Mouse (Mus musculus): ENCODE data around the gene Farsa. TPM values are rescaled to one million over a fixed set of nuclear protein-coding genes. Genes with fewer than 3 reads are reported as not detected.

The Farsa gene
- total RNA-seq, 2 experiments from 2014 or later: 49.7 to 58.0 TPM

DNA sequence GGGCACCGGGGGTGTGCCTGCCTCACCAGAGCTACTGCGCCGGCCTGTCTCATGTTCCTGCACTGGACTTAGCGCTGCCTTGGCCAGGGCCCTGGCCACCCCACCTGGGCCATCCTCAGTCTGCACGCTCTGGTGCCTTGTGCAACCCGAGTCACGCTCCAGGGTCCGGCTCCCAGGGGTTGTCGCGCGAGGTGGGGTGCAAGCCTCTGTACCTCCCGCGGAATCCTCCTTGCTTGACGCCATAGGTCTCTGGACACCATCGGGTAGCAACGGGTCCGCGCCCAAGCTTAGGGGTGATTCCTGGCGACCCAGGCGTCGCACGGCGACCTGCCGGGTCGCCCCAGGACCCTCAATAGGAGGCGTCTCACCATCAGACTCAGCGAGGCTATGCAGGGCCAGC is 55.6 kb downstream of the Farsa start:
- no peak for DNase-seq (ENCODE audit: low spot score in 2 of 2)
- Histone ChIP-seq H3K4me3 (no peak overlapping the region), H3K27ac (no peak overlapping the region)
- no peak for TF ChIP-seq CTCF (conservative IDR thresholded peaks at IDR 0.05)

DNA sequence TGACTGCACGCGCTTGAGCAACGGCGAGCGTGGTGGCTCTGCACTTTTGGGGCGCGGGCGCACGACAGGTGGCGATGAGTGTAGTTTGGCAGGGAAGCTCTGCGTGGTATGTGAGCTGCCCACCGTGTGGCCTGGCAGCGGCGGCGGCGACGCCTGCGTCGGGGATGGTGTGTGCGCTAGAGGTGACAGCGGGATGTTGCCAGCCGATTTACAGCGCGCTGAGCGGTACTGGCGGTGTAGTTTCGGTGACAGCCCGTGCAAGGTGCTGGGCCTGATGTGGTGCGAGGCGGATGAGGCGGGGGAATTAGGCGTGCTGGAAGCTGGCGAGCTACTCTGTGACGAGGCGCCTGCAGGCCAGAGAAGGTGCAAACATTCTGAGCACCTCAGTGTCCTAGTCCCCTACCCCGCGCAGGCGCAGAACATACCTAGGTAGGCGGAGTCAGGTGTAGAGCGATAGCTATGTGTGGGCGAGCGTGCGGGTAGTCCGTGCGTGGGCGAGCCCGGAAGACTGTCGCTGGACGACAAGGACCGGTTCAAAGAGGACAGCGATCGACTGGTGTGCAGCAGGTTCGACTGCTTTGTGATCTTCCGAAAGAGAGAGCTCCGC is 56.2 kb downstream of the Farsa start:
- Histone ChIP-seq H3K27ac (peak overlapping the region; percentile 43; the same call in 1 of the 2 replicates), H3K4me3 (peak overlapping the region; percentile 41)
- peak; percentile 27 to 57 for DNase-seq (ENCODE audit: low spot score in 2 of 2)
- TF ChIP-seq CTCF (conservative IDR thresholded peaks at IDR 0.05): no peak

DNA sequence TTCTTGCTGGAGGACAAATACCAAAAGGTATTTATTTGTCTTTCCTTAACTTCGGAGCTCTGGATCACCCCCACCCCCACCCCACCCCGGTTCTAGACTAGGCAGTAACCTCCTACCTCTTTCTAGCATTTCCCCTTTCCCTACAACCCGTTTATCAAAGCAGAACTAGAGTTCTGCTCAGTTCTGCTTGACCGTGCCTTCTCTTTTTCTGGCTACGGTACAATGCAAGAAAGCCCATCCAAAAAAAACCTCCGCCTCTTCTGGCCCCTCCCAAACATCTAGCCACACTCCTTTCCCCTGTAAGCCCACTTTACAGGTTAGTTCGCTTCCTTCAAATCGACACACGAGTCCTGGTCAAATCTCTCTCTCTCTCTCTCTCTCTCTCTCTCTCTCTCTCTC is 56.7 kb downstream of the Farsa start:
- H3K4me3 ChIP-seq: peak overlapping the region; percentile 41
- TF ChIP-seq CTCF (conservative IDR thresholded peaks at IDR 0.05): no peak
- DNase-seq (ENCODE audit: low spot score in 2 of 2): no peak
- peak overlapping the region; percentile 43; the same call in 1 of the 2 replicates for H3K27ac ChIP-seq

- H3K27ac ChIP-seq: no peak overlapping the region
- no peak for DNase-seq (ENCODE audit: low spot score in 2 of 2)
- H3K4me3 ChIP-seq: no peak overlapping the region
- peak; percentile 68 for TF ChIP-seq CTCF (conservative IDR thresholded peaks at IDR 0.05)
Observed at GRCm38 (mm10) chr8:84913960-84914359, 57.2 kb downstream of the Farsa start.

GRCm38 (mm10) chr8:84915269-84915668 is 58.5 kb downstream of the Farsa start:
- H3K4me3 ChIP-seq: no peak overlapping the region
- no peak for TF ChIP-seq CTCF (conservative IDR thresholded peaks at IDR 0.05)
- no peak for DNase-seq (ENCODE audit: low spot score in 2 of 2)

DNA sequence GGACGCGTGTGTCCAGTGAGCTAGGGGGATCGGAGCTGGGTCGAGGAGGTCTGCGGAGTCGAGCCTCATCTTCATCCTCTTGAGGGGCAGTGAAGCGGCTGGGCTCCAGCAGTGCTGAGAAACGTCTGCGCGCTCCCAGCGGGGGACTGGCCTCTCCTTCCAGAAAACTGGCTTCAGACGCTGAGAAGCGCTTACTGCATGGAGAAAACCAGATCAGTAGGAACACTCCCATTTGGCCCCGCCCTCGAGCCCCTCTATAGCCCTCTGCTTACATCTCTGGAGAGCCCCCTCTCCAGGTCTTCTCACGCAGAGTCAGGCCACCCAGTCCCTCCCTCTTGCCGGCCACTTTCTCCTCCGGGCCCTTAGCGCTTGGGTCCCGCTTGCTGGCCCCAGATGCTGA is 61.0 kb downstream of the Farsa start:
- H3K4me3 ChIP-seq: no peak overlapping the region
- no peak for DNase-seq (ENCODE audit: low spot score in 2 of 2)
- no peak for TF ChIP-seq CTCF (conservative IDR thresholded peaks at IDR 0.05)

More at GRCm38 (mm10) chr8:84915269-84915668, 58.5 kb downstream of the Farsa start:
- no peak overlapping the region for H3K27ac ChIP-seq

GRCm38 (mm10) chr8:84918646-84919045 is 61.9 kb downstream of the Farsa start:
- Histone ChIP-seq H3K4me3 (no peak overlapping the region), H3K27ac (no peak overlapping the region)
- DNase-seq (ENCODE audit: low spot score in 2 of 2): no peak
- no peak for TF ChIP-seq CTCF (conservative IDR thresholded peaks at IDR 0.05)

More for the DNA sequence above, 61.0 kb downstream of the Farsa start:
- H3K27ac ChIP-seq: no peak overlapping the region

Small RNA genes within 50 kb of the gene (microRNA-seq; reads per million reads assigned to microRNA genes)
- gene Mir7069: 4.2 to 6.1 reads per million in 2 experiments

Other genes starting within 250 kb of the Farsa start
- gene Ier2, start 194.1 kb upstream of the Farsa start, total RNA-seq (2021): 1 to 10 TPM; 5.1 to 7.2 TPM
- gene Trmt1, start 170.7 kb upstream of the Farsa start, total RNA-seq (2021): 100 to 1,000 TPM; 109 to 113 TPM
- 10 to 100 TPM; 91.8 to 93.9 TPM for gene Nacc1, start 169.1 kb upstream of the Farsa start, total RNA-seq (2021)
- gene Lyl1, start 155.5 kb upstream of the Farsa start, total RNA-seq (2021): 1 to 10 TPM; 2.3 to 2.6 TPM
- gene G430095P16Rik, start 134.0 kb upstream of the Farsa start, total RNA-seq (2021): under 1 TPM in 1 of 2 experiments, not detected in 1; 0.54 TPM
- gene Nfix, start 56.6 kb upstream of the Farsa start, total RNA-seq (2021): 100 to 1,000 TPM; 408 to 482 TPM
- gene Dand5, start 34.2 kb upstream of the Farsa start, total RNA-seq (2021): 10 to 100 TPM; 11.9 TPM
- gene Gadd45gip1, start 25.5 kb upstream of the Farsa start, total RNA-seq (2021): 10 to 100 TPM; 23.3 to 26.1 TPM
- gene Rad23a, start 16.3 kb upstream of the Farsa start, total RNA-seq (2021): 10 to 100 TPM; 63.4 to 75.9 TPM
- 100 to 1,000 TPM; 457 to 504 TPM for gene Calr, start 10.1 kb upstream of the Farsa start, total RNA-seq (2021)
- gene Syce2, start 15.1 kb downstream of the Farsa start, total RNA-seq (2021): 10 to 100 TPM; 17.6 to 19.8 TPM
- gene Gcdh, start 36.9 kb downstream of the Farsa start, total RNA-seq (2021): 10 to 100 TPM; 37.5 to 41.2 TPM
- gene Klf1, start 44.9 kb downstream of the Farsa start, total RNA-seq (2021): not detected
- 1 to 10 TPM; 3.9 to 5.7 TPM for gene Dnase2a, start 51.6 kb downstream of the Farsa start, total RNA-seq (2021)
- gene Mast1, start 80.4 kb downstream of the Farsa start, total RNA-seq (2021): 10 to 100 TPM; 78.9 to 85.5 TPM
- gene Rtbdn, start 90.0 kb downstream of the Farsa start, total RNA-seq (2021): 1 to 10 TPM; 1.1 TPM
- not detected for gene Gm49661, start 112.4 kb downstream of the Farsa start, total RNA-seq (2021)
- 100 to 1,000 TPM; 323 to 345 TPM for gene Prdx2, start 112.6 kb downstream of the Farsa start, total RNA-seq (2021)
- gene Rnaseh2a, start 112.8 kb downstream of the Farsa start, total RNA-seq (2021): 10 to 100 TPM; 43.0 to 46.9 TPM
- gene Junb, start 121.7 kb downstream of the Farsa start, total RNA-seq (2021): 10 to 100 TPM; 57.7 to 63.0 TPM
- 1 to 10 TPM; 9.2 to 10.0 TPM for gene Hook2, start 133.6 kb downstream of the Farsa start, total RNA-seq (2021)
- not detected for gene Best2, start 157.5 kb downstream of the Farsa start, total RNA-seq (2021)
- gene Asna1, start 168.3 kb downstream of the Farsa start, total RNA-seq (2021): 100 to 1,000 TPM; 119 to 122 TPM
- gene Trir, start 169.8 kb downstream of the Farsa start, total RNA-seq (2021): 100 to 1,000 TPM; 125 to 136 TPM
- gene Tnpo2, start 179.9 kb downstream of the Farsa start, total RNA-seq (2021): 100 to 1,000 TPM; 170 to 175 TPM
- 10 to 100 TPM; 22.6 to 23.5 TPM for gene Fbxw9, start 203.1 kb downstream of the Farsa start, total RNA-seq (2021)
- not detected for gene Gm5741, start 211.0 kb downstream of the Farsa start, total RNA-seq (2021)
- 10 to 100 TPM; 63.4 to 70.6 TPM for gene Dhps, start 214.8 kb downstream of the Farsa start, total RNA-seq (2021)
- gene Wdr83os, start 223.8 kb downstream of the Farsa start, total RNA-seq (2021): 10 to 100 TPM; 60.8 to 66.3 TPM
- 10 to 100 TPM; 26.7 to 29.0 TPM for gene Wdr83, start 224.3 kb downstream of the Farsa start, total RNA-seq (2021)
- 10 to 100 TPM; 32.9 to 37.5 TPM for gene Man2b1, start 226.3 kb downstream of the Farsa start, total RNA-seq (2021)

Data from layer of hippocampus, adult 2 months (tissue).